Mouse (Mus musculus): ENCODE measurements around the gene Ccdc157.
A peak's percentile ranks its signal among the peaks of the same experiment; 100 is the strongest.
"Not testable (repeated sequence)": the region's sequence is repeated elsewhere in the genome, so short reads cannot be mapped to it uniquely, and the experiment has no call there.

Gene Ccdc157

DNA sequence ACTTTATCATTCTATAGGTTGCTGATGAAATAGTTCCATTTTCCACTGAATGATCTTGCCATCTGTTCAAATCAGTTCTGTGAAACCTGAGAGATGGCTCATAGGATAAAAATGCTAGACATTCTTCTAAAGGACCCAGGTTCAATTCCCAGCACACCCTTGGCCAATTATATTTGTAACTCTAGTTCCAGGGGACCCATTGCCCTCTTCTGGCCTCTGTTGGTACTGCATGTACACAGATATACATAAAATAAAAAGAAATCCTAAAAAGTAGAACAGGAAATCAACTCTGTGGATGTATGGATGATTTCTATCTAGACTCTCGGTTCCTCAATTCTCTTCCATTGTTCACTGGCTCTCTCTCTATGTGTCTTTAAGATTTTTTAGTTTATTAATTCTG is 33.0 kb downstream of the Ccdc157 start:
- DNase-seq: no peak

DNA sequence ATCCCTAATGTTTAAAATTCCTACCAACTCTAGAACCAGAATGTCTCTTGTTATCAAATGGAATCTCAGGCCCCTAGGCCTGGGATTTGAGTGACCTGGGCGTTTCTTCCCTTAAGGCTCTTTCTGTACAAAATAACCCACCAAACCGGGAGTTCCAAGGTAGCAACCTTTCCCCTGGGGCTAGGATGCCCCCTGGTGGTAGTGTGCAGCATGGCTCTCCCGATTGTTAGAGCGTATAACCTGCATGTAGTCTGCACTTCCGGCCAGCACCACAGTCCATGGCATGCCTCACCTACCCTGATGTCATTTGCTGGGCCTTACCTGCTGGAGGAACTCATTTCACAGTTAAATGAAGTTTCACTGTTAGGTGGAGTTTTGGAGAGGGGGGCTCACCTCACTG is 36.2 kb downstream of the Ccdc157 start:
- DNase-seq: peak in 1 of 2 experiments; percentile 53

DNA sequence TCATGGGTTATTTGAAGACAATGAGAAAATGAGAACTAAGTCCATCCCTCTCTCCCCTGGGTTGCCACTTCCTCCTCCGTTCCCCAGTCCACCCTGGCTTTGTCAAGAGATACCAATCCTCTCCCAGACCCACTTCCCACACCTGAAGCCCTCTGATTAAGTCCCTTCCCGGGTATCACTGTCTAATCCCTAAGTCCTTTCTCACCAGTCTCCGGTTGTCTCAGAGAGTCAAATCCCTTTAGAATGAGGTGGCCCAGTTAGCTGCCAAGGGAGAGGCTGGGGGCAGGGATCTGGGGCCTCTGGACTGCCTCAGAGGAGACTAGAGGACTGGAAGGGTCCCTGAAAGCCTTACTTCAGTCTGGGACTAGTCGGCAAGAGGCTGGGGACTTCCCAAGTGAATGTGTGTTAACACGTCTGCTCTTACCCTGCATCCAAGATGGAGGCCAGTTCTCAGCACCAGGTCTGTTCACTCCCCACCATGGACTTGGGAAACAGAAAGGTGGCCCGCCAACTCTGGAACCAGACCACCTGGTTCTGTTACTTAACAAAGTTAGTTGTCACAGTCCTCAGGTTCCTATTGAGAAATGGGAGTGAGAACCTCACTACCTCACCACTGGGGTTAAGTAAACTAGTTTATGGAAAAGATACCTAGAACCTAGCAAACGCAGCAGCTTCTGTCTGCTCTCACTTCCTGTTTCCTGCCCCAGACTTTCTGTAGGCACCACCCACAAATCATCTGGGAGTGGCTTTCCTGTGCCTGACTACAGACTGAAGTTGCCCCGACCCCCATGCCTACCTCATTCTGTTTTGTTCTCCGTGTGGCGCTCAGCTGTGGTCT is 37.1 kb downstream of the Ccdc157 start, which contains the start of gene Sec14l2:
Gene Sec14l2, minus strand, starts transcription at position 674 of the 838 bp plus-strand sequence.
- DNase-seq: no peak

DNA sequence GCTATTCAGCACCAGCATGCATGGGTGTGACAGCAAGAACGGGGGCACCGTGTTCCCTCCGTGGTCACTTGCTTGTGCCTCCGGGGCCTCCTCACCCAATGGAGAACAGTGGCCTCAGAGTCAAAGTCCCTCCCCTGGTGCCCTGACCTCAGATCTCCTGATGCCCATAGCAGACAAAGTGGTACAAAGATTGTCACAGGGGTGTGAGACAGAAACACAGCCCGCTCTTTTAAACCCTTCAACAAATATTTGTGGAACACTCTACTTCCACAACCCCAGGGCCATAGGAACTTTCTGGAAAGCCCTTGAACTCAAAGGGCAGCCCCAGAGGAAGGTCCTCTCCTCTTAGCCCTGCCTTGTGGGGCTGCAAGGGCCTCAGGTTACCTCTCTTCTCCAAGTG is 37.9 kb downstream of the Ccdc157 start:
- DNase-seq: no peak

DNA sequence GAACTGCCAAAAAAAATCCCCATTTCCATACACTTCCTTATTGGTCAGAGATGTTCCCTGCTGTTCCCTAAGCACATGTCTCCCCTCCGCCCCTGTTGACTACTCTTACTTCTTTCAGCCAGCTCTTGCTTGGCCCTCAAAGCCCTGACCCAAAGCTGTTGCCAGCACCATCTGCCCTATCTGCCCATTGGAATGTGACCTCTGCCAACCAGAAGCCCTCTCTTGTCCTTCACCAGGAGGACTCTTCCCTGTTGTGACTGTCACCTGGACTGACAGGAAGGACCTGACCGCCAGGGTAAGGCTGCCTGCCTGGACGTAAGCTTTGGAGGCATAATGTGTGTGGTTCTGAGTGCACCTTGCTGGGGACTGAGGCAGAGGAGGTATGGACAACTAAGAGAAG is 38.4 kb downstream of the Ccdc157 start:
- DNase-seq: no peak

GRCm38 (mm10) chr11:4119635-4120034 is 40.5 kb downstream of the Ccdc157 start:
- no peak for DNase-seq

- peak; percentile 79 to 84 for DNase-seq
Observed at GRCm38 (mm10) chr11:4118081-4118921, 41.8 kb downstream of the Ccdc157 start.

- no peak for DNase-seq
Observed at GRCm38 (mm10) chr11:4117372-4118071, 42.6 kb downstream of the Ccdc157 start.

- DNase-seq: peak in 1 of 2 experiments; percentile 27
Observed at GRCm38 (mm10) chr11:4116458-4117141, 43.5 kb downstream of the Ccdc157 start.

DNA sequence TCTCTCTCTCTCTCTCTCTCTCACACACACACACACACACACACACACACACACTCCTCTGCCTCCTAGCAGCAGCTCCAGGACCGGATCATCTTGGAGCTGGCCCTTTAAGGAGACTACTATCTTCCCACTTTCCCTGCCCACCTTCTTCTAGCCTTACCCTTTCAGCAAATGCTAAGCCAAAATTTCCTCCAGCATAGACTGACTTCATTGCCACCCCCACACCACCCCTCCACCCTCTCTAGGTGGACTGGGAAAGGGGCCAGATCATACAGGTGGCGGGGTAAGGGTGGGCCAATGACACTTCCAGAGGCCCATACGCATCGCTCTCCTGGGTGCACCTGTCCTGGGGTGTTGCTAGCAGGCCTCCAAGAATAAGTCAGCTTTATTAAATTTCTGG is 44.7 kb downstream of the Ccdc157 start:
- DNase-seq: no peak

DNA sequence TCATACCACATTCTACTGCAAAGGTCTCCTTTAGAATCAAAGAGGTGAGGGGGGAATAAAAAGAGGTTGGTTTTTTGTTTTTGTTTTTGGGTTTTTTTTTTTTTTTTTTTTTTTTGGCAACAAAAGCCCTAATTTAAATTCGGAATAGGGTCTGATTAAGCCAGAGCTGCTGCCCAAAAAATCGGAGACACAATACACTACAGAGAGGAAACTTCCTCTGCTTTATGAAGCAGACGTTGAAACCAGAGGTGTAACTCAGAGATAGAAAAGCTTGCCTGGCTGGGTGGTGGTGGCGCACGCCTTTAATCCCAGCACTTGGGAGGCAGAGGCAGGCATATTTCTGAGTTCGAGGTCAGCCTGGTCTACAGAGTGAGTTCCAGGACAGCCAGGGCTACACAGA is 45.6 kb downstream of the Ccdc157 start:
- DNase-seq: not testable (repeated sequence)

- DNase-seq: no peak
Observed at GRCm38 (mm10) chr11:4113970-4114369, 46.1 kb downstream of the Ccdc157 start.

- DNase-seq: no peak
Observed at GRCm38 (mm10) chr11:4113496-4113895, 46.6 kb downstream of the Ccdc157 start.

GRCm38 (mm10) chr11:4112861-4113260 is 47.2 kb downstream of the Ccdc157 start:
- DNase-seq: no peak

GRCm38 (mm10) chr11:4112033-4112432 is 48.1 kb downstream of the Ccdc157 start:
- no peak for DNase-seq

GRCm38 (mm10) chr11:4108691-4109090 is 51.4 kb downstream of the Ccdc157 start:
- DNase-seq: no peak

DNA sequence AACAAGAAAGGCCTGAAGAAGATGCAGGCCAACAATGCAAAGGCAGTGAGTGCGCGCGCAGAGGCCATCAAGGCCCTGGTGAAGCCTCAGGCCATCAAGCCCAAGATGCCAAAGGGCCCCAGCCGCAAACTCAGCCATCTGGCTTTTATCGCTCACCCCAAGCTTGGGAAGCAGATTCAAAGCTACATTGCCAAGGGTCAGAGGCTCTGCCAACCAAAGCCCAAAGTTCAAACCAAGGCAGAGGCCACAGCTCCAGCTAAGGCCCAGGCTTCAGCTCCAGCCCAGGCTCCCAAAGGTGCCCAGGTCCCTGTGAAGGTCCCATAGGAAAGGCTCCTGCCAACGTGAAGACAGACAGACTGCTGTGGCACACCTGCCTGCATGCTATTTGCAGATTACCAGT is 52.2 kb downstream of the Ccdc157 start:
- DNase-seq: not testable (repeated sequence)

DNA sequence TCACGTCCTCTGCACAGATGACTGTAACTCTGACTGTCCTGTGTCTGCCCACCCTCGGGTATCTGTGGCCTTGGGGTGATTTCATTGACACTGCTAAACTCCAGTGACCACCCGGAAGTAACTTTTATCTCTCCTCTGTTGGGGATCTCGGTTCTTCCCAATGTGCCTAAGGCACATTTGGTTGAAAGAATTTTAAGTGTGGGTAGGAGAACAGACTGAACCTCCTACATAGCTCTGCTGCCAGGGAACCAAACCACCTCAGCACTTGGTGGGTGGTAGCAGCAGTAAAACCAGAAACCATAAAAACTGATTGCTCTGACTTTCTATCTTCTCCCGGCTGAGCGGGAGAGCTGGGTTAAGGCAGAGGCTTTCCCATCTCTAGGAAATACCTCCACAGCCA is 54.6 kb downstream of the Ccdc157 start:
- DNase-seq: no peak

DNA sequence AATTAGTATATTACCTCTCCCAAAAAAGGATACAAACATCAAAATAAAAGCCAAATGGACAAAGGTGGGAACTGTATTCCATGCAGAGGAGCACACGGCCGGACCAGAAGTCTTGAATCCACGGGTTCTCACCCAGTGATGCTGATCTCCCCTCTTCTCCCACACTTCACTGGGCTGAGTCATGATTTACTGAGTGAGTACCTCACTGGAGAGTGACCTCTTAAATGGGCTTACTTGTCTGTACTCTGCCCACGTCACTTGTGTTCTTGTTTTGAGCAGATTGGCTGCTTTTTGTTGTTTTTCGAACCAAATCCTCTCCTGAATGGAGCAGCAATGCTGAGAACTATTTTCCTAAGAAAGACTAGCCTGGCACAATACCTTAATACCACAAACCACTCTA is 55.1 kb downstream of the Ccdc157 start:
- DNase-seq: no peak

GRCm38 (mm10) chr11:4103522-4103921 is 56.6 kb downstream of the Ccdc157 start:
- no peak for DNase-seq

- no peak for DNase-seq
Observed at GRCm38 (mm10) chr11:4101851-4102250, 58.2 kb downstream of the Ccdc157 start.

DNA sequence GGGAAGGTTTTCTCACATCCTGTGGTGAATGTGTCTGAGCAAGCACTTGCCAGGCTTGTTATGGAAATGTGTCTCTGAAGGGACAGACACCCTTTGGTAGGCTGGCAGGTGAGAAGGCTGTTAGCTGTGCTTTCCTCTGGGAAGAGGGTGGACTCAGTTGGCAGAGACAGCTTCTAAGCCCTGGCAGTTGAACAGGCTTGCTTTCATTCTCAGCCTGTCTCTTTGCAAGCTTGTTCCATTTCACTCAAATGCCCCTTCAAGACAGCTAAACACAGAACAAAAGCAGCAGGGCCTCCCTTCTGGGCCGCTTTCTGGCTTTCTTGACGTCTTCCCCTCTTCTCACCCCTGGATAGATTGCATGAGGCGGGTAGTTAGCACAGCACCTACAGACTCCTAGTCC is 60.6 kb downstream of the Ccdc157 start:
- DNase-seq: no peak

DNA sequence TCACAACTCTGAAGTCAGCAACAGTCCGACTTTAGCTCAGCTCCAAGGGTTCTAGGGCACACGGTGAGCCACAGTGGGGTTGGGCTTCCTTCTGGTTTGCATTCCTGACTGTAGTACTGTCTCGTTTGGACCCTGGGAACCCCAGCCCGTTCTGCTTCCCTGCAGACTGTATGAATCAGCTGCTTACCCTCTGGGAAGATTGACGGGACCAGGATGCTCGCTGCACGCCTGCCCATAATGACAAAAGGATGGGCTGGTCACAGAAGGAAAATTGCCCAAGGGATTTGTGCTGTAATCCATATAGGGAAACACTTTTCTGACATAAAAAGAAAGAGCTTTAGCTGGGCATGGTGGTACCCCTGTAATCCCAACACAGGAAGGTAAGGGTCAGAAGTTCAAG is 61.3 kb downstream of the Ccdc157 start:
- no peak for DNase-seq
